8 mouse cellular contexts compared by ENCODE assay signal in the genomic region with DNA sequence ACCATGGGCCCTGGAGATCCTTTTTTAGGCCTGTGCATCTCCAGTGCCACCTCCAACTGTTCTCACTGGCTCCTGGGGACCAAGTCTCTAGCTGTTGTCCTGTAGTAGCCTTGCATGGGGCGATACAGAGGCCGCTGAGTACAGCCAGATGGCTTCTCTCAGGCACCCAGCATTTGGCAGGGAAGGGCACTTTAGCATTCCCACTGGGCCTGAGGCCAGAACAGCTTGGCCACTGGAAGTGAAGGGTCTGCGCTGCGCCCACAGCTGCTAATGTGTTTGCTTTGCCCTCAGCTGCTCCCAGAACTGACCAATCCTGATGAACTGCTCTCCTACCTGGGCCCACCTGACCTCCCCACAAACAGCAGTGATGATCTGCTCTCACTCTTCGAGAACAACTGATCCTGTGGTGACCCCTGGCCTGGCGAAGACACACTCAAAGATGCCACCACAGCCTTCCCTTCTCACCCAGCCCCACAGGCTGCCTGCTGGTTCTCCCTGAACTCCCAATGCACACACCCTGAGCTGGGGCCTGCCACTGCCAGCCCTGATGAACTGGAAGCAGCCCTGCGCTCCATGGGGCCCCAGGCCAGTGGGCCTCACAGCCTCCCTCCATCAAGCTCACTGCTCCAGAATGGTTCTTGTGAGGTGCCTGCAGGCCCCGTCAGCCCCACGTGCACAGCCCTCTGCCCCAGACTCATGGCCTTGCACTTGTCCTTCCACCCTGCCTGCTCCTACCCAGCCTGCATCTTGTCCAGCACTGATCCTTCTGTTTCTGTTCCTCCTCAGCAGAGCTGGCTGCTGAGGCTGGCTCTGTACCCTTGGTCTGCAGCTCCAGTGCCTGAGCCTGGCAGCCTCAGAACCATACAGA. TPM values are rescaled to one million over a fixed set of nuclear protein-coding genes. Genes with fewer than 3 reads are reported as not detected.
DNase-seq lines count a peak whose midpoint lies in the region; ATAC-seq and TF ChIP-seq lines count a peak whose summit lies in the region.

No protein-coding gene starts in this region.

- ATAC-seq in heart, embryonic 13.5 days (ENCODE audit: extremely low read depth, insufficient number of reproducible peaks, low FRiP score, low TSS enrichment) = no peak
- ATAC-seq in monocyte, adult 5-6 weeks (replicated peaks; ENCODE audit: insufficient number of reproducible peaks, low FRiP score, low TSS enrichment, poor library complexity, severe bottlenecking) = no peak

- TF ChIP-seq POLR2A in lung, adult 2 months (IDR thresholded peaks at IDR 0.05; ENCODE audit: borderline replicate concordance, extremely low read depth, low read depth, low read length) = no peak

- H3K27me3 ChIP-seq in heart, embryonic 13.5 days (replicated peaks) = no peaks in the 10 kb centered on the region

- H3K4me3 ChIP-seq in heart, embryonic 13.5 days = no peak overlapping the region
- no peak overlapping the region for H3K4me3 ChIP-seq in lung, adult 2 months (replicated peaks; ENCODE audit: extremely low read depth, low read depth, low read length)

- TF ChIP-seq CTCF in lung, adult 2 months (IDR thresholded peaks at IDR 0.05; ENCODE audit: insufficient read depth, low read length) = no peak

- H3K36me3 ChIP-seq in heart, embryonic 13.5 days = peaks cover 57% of the 10 kb centered on the region

- H3K4me1 ChIP-seq in heart, embryonic 13.5 days = peaks cover 36% of the 10 kb centered on the region
- H3K4me1 ChIP-seq in lung, adult 2 months (ENCODE audit: control insufficient read depth, insufficient read depth, low read length) = peaks cover 23% of the 10 kb centered on the region

- H3K4me2 ChIP-seq in heart, embryonic 13.5 days = no peak overlapping the region

- 72% methylated on average over 9 of the region's 9 CpGs for WGBS in heart, embryonic 13.5 days
- WGBS in lung, adult 2 months = 61% methylated on average over 9 of the region's 9 CpGs

- peak overlapping the region; percentile 91 for H3K27ac ChIP-seq in heart, embryonic 13.5 days (replicated peaks)

- H3K9ac ChIP-seq in heart, embryonic 13.5 days = peak overlapping the region; percentile 54

- no peaks in the 10 kb centered on the region for H3K9me3 ChIP-seq in heart, embryonic 13.5 days

- peak; percentile 47 for DNase-seq in kidney, postnatal 10 days
- no peak for DNase-seq in kidney, adult 8-10 months
- peak; percentile 66 for DNase-seq in cerebellum, adult 9-11 months
- peak; percentile 51 for DNase-seq in lung, adult 2 months
- no peak for DNase-seq in B cell, adult 2 months
- DNase-seq in kidney, adult 18-20 months = no peak

RNA-seq across cellular contexts. Expression of a gene that starts 10.3 kb away (rescaled TPM):
- 4,195 and 4,594 TPM in 2 replicates for polyA plus RNA-seq in heart, embryonic 13.5 days (2015; fragmentation: Nextera tagmentation; extraction: Ambion mirVana)
- 407 and 532 TPM in 2 replicates for polyA plus RNA-seq in lung, adult 2 months (2012; rRNA removed)
- 917 to 1,280 TPM (median 1,115 TPM) in 3 replicates for total RNA-seq in monocyte, adult 5-6 weeks (2017)

RNA-seq across cellular contexts. Expression of a gene that starts 16.1 kb away (rescaled TPM):
- polyA plus RNA-seq in heart, embryonic 13.5 days (2015; fragmentation: Nextera tagmentation; extraction: Ambion mirVana) = 6.6 and 7.3 TPM in 2 replicates
- polyA plus RNA-seq in lung, adult 2 months (2012; rRNA removed) = 50.3 and 58.5 TPM in 2 replicates
- 11.9 to 27.0 TPM (median 16.3 TPM) in 3 replicates for total RNA-seq in monocyte, adult 5-6 weeks (2017)

RNA-seq across cellular contexts. Expression of a gene that starts 39.3 kb away (rescaled TPM):
- 309 and 340 TPM in 2 replicates for polyA plus RNA-seq in heart, embryonic 13.5 days (2015; fragmentation: Nextera tagmentation; extraction: Ambion mirVana)
- polyA plus RNA-seq in lung, adult 2 months (2012; rRNA removed) = 39.1 and 51.4 TPM in 2 replicates
- 31.2 to 51.6 TPM (median 37.9 TPM) in 3 replicates for total RNA-seq in monocyte, adult 5-6 weeks (2017)

Comparison
In these comparisons a context has a peak if more than half of its experiments do, and no peak if none do; other contexts are left out.
1. DNase-seq: peak in kidney, postnatal 10 days (single experiment), cerebellum, adult 9-11 months (single experiment) and lung, adult 2 months (single experiment); none in kidney, adult 8-10 months (0 of 2), B cell, adult 2 months (0 of 2) and kidney, adult 18-20 months (single experiment).